Mouse (Mus musculus): ENCODE data around the gene Pcmtd2. TPM values are rescaled to one million over a fixed set of nuclear protein-coding genes. Genes with fewer than 3 reads are reported as not detected.

Pcmtd2 gene
- polyA plus RNA-seq, 1 experiment from 2014 or later: 15.2 TPM

DNA sequence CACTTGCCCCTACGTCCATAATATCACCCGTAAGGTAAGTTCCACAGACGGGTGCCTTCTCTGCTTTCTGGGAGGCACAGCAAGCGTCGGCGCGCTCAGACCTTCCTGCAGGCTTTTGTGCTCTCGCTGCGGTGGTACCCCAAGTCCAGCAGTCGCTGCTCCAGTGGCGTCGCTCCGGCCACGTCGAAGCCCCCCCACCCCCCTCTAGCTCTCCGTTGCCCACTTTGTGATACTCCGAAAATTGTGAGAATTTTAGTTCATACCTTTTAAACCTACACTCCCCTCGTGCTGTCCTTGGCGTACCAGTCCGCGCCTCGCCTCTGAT, 26.8 kb downstream of the Pcmtd2 start:
- H3K4me2 ChIP-seq: peak overlapping the region; percentile 90
- H3K9me3 ChIP-seq (replicated peaks): no peaks in the 10 kb centered on the region
- H3K4me3 ChIP-seq (replicated peaks): peak overlapping the region; percentile 79
- H3K27me3 ChIP-seq: no peaks in the 10 kb centered on the region
- peaks cover 17% of the 10 kb centered on the region for H3K36me3 ChIP-seq (replicated peaks)
- ATAC-seq (ENCODE audit: insufficient read depth): peak; percentile 4; the same call in 1 of the 2 replicates
- peak overlapping the region; percentile 88 for H3K27ac ChIP-seq (replicated peaks)
- H3K9ac ChIP-seq: peak overlapping the region; percentile 78
- under 1% methylated on average over 22 of the region's 22 CpGs for WGBS (ENCODE audit: insufficient replicate concordance)
- peaks cover 24% of the 10 kb centered on the region for H3K4me1 ChIP-seq (replicated peaks)

DNA sequence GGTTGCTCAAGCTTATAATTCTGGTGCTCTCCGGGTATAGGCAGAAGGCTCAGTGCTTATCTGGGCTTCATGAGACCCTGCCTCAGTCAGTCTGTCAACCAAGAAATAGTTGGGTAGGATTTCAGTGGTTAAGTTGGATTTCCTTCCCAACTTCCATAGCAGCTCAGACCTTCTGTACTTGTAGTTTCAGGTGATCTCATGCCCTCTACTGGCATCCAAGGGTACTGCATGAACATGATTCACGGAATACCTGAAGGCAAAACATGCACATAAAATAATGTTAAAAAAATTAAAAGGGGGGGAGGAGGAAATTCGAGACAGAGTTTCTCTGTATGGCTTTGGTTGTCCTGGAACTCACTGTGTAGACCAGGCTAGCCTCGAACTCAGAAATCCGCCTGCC, 29.3 kb downstream of the Pcmtd2 start:
- ATAC-seq (ENCODE audit: insufficient read depth): no peak
- 42% methylated on average over 5 of the region's 5 CpGs for WGBS (ENCODE audit: insufficient replicate concordance)

DNA sequence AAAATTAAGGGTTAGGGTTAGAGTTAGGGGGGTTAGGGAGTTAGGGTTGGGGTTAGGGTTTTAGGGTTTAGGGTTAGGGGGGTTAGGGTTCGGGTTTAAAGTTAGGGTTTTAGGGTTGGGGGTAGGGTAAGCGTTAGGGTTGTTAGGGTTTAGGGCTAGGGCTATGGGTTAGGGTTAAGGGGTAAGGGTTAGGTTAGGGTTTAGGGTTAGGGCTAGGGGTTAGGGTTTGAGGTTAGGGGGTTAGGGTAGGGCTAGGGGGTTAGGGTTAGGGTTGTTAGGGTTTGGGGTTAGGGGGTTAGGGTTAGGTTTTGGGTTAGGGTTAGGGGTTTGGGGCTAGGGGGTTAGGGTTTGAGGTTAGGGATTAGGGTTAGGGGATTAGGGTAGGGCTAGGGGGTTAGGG, 33.4 kb downstream of the Pcmtd2 start:
- no peak overlapping the region for H3K4me2 ChIP-seq
- no peaks in the 10 kb centered on the region for H3K9me3 ChIP-seq (replicated peaks)
- no peak overlapping the region for H3K9ac ChIP-seq
- H3K36me3 ChIP-seq (replicated peaks): peaks cover 25% of the 10 kb centered on the region
- no peaks in the 10 kb centered on the region for H3K4me1 ChIP-seq (replicated peaks)
- 79% methylated on average over 2 of the region's 2 CpGs for WGBS (ENCODE audit: insufficient replicate concordance)
- peak; percentile 15; the same call in 1 of the 2 replicates for ATAC-seq (ENCODE audit: insufficient read depth)
- no peak overlapping the region for H3K4me3 ChIP-seq (replicated peaks)
- H3K27ac ChIP-seq (replicated peaks): no peak overlapping the region
- H3K27me3 ChIP-seq: no peaks in the 10 kb centered on the region

More for the DNA sequence above, 29.3 kb downstream of the Pcmtd2 start:
- Histone ChIP-seq H3K9me3 (replicated peaks) (no peaks in the 10 kb centered on the region), H3K9ac (no peak overlapping the region), H3K27me3 (no peaks in the 10 kb centered on the region), H3K4me1 (replicated peaks) (peaks cover 24% of the 10 kb centered on the region), H3K36me3 (replicated peaks) (peaks cover 25% of the 10 kb centered on the region), H3K4me2 (no peak overlapping the region), H3K27ac (replicated peaks) (no peak overlapping the region), H3K4me3 (replicated peaks) (no peak overlapping the region)

DNA sequence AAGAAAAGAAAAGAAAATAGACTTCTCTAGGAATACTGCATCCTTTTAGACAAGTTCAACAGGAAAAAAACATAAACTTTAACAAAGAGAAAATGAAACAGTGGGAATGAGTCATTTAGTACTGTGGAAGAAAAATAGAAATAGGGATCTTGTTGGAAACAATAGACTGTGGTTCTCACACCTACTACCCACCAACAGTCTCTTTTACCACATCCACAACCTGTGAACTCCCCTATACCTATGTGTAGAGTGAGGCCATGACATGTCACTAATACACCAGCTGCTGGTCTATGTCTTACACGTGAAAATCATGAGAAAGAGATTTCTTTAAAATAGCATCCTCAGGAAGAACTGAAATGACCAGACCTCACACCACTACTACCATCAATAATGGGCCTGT, 41.2 kb downstream of the Pcmtd2 start:
- Histone ChIP-seq H3K27ac (replicated peaks) (no peak overlapping the region), H3K4me1 (replicated peaks) (no peaks in the 10 kb centered on the region), H3K36me3 (replicated peaks) (no peaks in the 10 kb centered on the region; the same call in 1 of the 2 replicates), H3K27me3 (no peaks in the 10 kb centered on the region), H3K4me3 (replicated peaks) (no peak overlapping the region), H3K9me3 (replicated peaks) (no peaks in the 10 kb centered on the region), H3K4me2 (no peak overlapping the region), H3K9ac (no peak overlapping the region)
- no peak for ATAC-seq (ENCODE audit: insufficient read depth)
- 60% methylated on average over 1 of the region's 1 CpGs for WGBS (ENCODE audit: insufficient replicate concordance)

DNA sequence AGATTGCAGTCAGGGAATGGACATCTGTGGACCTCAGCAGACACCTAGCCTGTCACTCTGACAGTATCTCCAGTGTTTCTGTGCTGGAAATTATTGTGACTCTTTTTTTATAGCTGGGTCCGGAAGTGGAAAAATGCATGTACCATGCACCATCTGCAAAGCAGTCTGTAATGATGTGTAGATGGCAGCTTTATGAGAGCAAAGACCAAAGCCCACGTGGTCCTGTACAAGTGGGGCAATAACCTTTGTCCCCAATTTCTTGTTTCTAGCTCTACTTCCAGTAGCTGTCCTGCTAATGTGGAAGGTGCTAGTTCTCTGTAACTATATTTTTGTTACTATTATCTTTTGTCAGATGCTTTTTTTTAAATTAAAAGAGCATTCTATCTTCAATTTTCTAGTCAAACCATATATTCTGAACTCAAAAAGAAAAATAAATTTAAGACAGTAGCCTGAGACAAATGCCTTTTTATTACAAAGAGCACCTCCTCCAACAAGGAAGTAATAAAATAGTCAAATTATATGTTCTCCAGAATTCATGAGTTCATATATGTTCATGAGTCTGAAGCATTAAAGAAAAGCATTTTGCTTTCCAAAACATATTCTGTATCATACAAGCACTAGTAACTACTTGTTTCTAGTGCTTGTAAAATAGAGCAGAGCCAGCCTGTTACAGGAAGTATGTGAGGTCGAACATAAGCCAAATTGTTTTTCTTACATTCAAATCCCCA, 45.5 kb downstream of the Pcmtd2 start:
- Histone ChIP-seq H3K4me2 (no peak overlapping the region), H3K9ac (no peak overlapping the region), H3K4me1 (replicated peaks) (no peaks in the 10 kb centered on the region), H3K27me3 (no peaks in the 10 kb centered on the region), H3K27ac (replicated peaks) (no peak overlapping the region), H3K36me3 (replicated peaks) (no peaks in the 10 kb centered on the region), H3K9me3 (replicated peaks) (no peaks in the 10 kb centered on the region), H3K4me3 (replicated peaks) (no peak overlapping the region)
- ATAC-seq (ENCODE audit: insufficient read depth): no peak
- WGBS (ENCODE audit: insufficient replicate concordance): 62% methylated on average over 3 of the region's 3 CpGs

Other genes starting within 250 kb of the Pcmtd2 start
- gene Prpf6, start 246.0 kb upstream of the Pcmtd2 start, polyA plus RNA-seq (2015; fragmentation: Nextera tagmentation; extraction: Ambion mirVana): 23.8 and 25.9 TPM in 2 replicates
- gene Zfp512b, start 245.1 kb upstream of the Pcmtd2 start, polyA plus RNA-seq (2015; fragmentation: Nextera tagmentation; extraction: Ambion mirVana): 9.3 and 9.6 TPM in 2 replicates
- gene Samd10, start 238.6 kb upstream of the Pcmtd2 start, polyA plus RNA-seq (2015; fragmentation: Nextera tagmentation; extraction: Ambion mirVana): 2.2 and 2.6 TPM in 2 replicates
- not detected in 2 replicates for gene Gm29797, start 180.8 kb upstream of the Pcmtd2 start, polyA plus RNA-seq (2015; fragmentation: Nextera tagmentation; extraction: Ambion mirVana)
- gene Sox18, start 166.2 kb upstream of the Pcmtd2 start, polyA plus RNA-seq (2015; fragmentation: Nextera tagmentation; extraction: Ambion mirVana): 6.7 and 8.0 TPM in 2 replicates
- gene Tcea2, start 157.5 kb upstream of the Pcmtd2 start, polyA plus RNA-seq (2015; fragmentation: Nextera tagmentation; extraction: Ambion mirVana): 1.3 and 2.7 TPM in 2 replicates
- gene Rgs19, start 143.9 kb upstream of the Pcmtd2 start, polyA plus RNA-seq (2015; fragmentation: Nextera tagmentation; extraction: Ambion mirVana): 22.3 and 22.4 TPM in 2 replicates
- gene Lkaaear1, start 139.4 kb upstream of the Pcmtd2 start, polyA plus RNA-seq (2015; fragmentation: Nextera tagmentation; extraction: Ambion mirVana): not detected in 2 replicates
- 0.07 and 0.23 TPM in 2 replicates for gene Oprl1, start 122.8 kb upstream of the Pcmtd2 start, polyA plus RNA-seq (2015; fragmentation: Nextera tagmentation; extraction: Ambion mirVana)
- gene Myt1, start 74.5 kb upstream of the Pcmtd2 start, polyA plus RNA-seq (2015; fragmentation: Nextera tagmentation; extraction: Ambion mirVana): not detected in 2 replicates
- gene Polr3k, start 26.5 kb downstream of the Pcmtd2 start, polyA plus RNA-seq (2015; fragmentation: Nextera tagmentation; extraction: Ambion mirVana): 25.4 and 25.5 TPM in 2 replicates
- gene Gm14496, start 153.3 kb downstream of the Pcmtd2 start, polyA plus RNA-seq (2015; fragmentation: Nextera tagmentation; extraction: Ambion mirVana): not detected in 2 replicates

All from liver, embryonic 15.5 days (tissue).